Mouse (Mus musculus): Measurements from ENCODE around the gene Snu13.

- TF ChIP-seq GATA1 (IDR thresholded peaks at IDR 0.05; ENCODE audit: borderline replicate concordance, low read length) (no peak), CTCF (IDR thresholded peaks at IDR 0.05; ENCODE audit: low read depth, low read length) (no peak), TAL1 (conservative IDR thresholded peaks at IDR 0.05; ENCODE audit: low read depth, low read length) (no peak), POLR2AphosphoS5 (IDR thresholded peaks at IDR 0.05; ENCODE audit: insufficient replicate concordance, low read depth, low read length) (no peak), GATA2 (IDR thresholded peaks at IDR 0.05; ENCODE audit: borderline replicate concordance, low read depth, low read length) (no peak)
Measured at GRCm38 (mm10) chr15:82011947-82012346, 35.5 kb downstream of the Snu13 start.

Data from G1E (cell line).